Mouse (Mus musculus) embryonic facial prominence, embryonic 12.5 days (tissue): ENCODE results near the gene Cfap206. TPM values are rescaled to one million over a fixed set of nuclear protein-coding genes. Genes with fewer than 3 reads are reported as not detected.
A peak's percentile ranks its signal among the peaks of the same experiment; 100 is the strongest.
"Not testable (repeated sequence)": the region's sequence is repeated elsewhere in the genome, so short reads cannot be mapped to it uniquely, and the experiment has no call there.

Experiments
- ATAC-seq: fragments of 200-750 bp; cut with Nextera tagmentation; 2 replicates; pipeline ENCODE4 v1.8.0; 2017; ENCODE audit not compliant: insufficient number of reproducible peaks, insufficient read depth, low FRiP score, low TSS enrichment
- H3K27ac ChIP-seq: fragments of 300-500 bp; sonication (generic); 2 replicates; pipeline ENCODE4 v1.5.1; 2016; ENCODE audit warnings: mild to moderate bottlenecking
- H3K27me3 ChIP-seq: fragments of 300-500 bp; sonication (generic); 2 replicates; pipeline ENCODE4 v1.6.1; 2016; ENCODE audit warnings: mild to moderate bottlenecking, moderate library complexity
- H3K36me3 ChIP-seq: fragments of 300-500 bp; sonication (generic); 2 replicates; pipeline ENCODE4 v1.6.1; 2016; ENCODE audit warnings: mild to moderate bottlenecking
- H3K4me1 ChIP-seq: fragments of 300-500 bp; sonication (generic); 2 replicates; pipeline ENCODE4 v1.6.1; 2016
- H3K4me2 ChIP-seq: fragments of 300-500 bp; sonication (generic); replicated peaks from 2 replicates; pipeline ENCODE4 v1.6.1; 2016; ENCODE audit warnings: mild to moderate bottlenecking, moderate library complexity
- H3K4me3 ChIP-seq: fragments of 300-500 bp; sonication (generic); 2 replicates; pipeline ENCODE4 v1.5.1; 2016; ENCODE audit warnings: mild to moderate bottlenecking
- H3K9ac ChIP-seq: fragments of 300-500 bp; sonication (generic); 2 replicates; pipeline ENCODE4 v1.6.1; 2016; ENCODE audit warnings: mild to moderate bottlenecking, moderate library complexity
- H3K9me3 ChIP-seq: fragments of 300-500 bp; sonication (generic); 2 replicates; pipeline ENCODE4 v1.6.1; 2016; ENCODE audit warnings: mild to moderate bottlenecking, moderate library complexity
- WGBS: fragments of 180-500 bp; shearing (Covaris S2); methylation state at CpG from one replicate; pipeline ENCODE4 v1.1.7; 2016; 5-methylcytosine and 5-hydroxymethylcytosine counted together
- polyA plus RNA-seq: library from polyadenylated mRNA; unstranded; fragments of >200 nt; fragmentation: Nextera tagmentation; extraction: Ambion mirVana; gene quantifications from 2 replicates; pipeline ENCODE4 v1.2.1, GENCODE M21; 2016

Gene Cfap206
- 0.47 and 0.50 TPM in 2 replicates for polyA plus RNA-seq

DNA sequence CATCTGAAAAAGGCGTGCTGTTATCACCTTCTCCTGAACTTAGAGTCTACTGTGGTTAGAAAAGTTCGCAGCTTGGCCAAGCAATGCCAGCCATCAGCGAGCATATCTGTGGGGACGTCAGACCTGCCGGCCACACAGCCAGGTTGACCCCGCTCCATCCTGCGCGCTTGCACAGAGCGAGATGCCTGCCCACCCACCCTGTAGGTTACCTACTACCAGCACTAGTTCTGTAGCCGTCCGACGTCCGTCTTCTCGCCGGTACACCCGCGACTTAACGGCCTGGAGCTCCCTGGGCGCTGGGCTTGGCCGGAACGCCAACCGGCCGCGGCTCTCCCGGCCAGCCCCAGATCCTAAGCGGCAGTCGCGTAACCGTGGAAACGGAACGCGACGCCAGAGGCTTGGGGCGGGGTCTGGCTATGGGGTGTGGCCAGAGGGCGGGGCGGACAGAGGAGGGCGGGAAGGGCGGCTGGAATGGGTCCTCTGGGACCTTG lies at the start of gene Cfap206:
TSS of gene Cfap206 (minus strand) at position 356 of the 491 bp plus-strand sequence.
- no peaks in the 10 kb centered on the region for H3K27me3 ChIP-seq
- peak within 1 kb of the TSS; percentile 20; the same call in 1 of the 2 replicates for H3K9ac ChIP-seq
- WGBS, result under 1% methylated on average over 38 of the region's 38 CpGs
- H3K27ac ChIP-seq, result no peak within 1 kb of the TSS
- peak; percentile 92 for ATAC-seq
- no peaks in the 10 kb centered on the region for H3K4me1 ChIP-seq
- H3K4me3 ChIP-seq, result peak within 1 kb of the TSS; percentile 42
- no peaks in the 10 kb centered on the region for H3K9me3 ChIP-seq
- H3K4me2 ChIP-seq, result peak within 1 kb of the TSS; percentile 73
- no peaks in the 10 kb centered on the region for H3K36me3 ChIP-seq

- Histone ChIP-seq H3K9ac (peak within 1 kb of the TSS; percentile 70), H3K27ac (peak within 1 kb of the TSS; percentile 81), H3K4me1 (no peaks in the 10 kb centered on the region), H3K4me3 (peak within 1 kb of the TSS; percentile 68), H3K4me2 (peak within 1 kb of the TSS; percentile 69), H3K27me3 (no peaks in the 10 kb centered on the region), H3K9me3 (no peaks in the 10 kb centered on the region), H3K36me3 (no peaks in the 10 kb centered on the region)
- ATAC-seq, result peak; percentile 75
- 6% methylated on average over 40 of the region's 40 CpGs for WGBS
Observed at GRCm38 (mm10) chr4:34777677-34778527, 47.9 kb upstream of the Cfap206 start, which contains the start of gene Smim8. Gene Smim8, minus strand, starts transcription at chr4:34778423.

GRCm38 (mm10) chr4:34771652-34772371 lies 41.8 kb upstream of the Cfap206 start:
- Histone ChIP-seq H3K36me3 (0 out of 2 replicates have a peak, but pooled peaks cover 9% of the 10 kb centered on the region), H3K9me3 (no peaks in the 10 kb centered on the region), H3K4me3 (no peak overlapping the region), H3K27me3 (no peaks in the 10 kb centered on the region), H3K9ac (no peak overlapping the region), H3K4me2 (no peak overlapping the region), H3K4me1 (no peaks in the 10 kb centered on the region), H3K27ac (no peak overlapping the region)
- ATAC-seq, result no peak
- 18% methylated on average over 8 of the region's 8 CpGs for WGBS

GRCm38 (mm10) chr4:34756163-34756562 lies 26.2 kb upstream of the Cfap206 start, which contains the start of gene Gm136:
Gene Gm136, minus strand, starts transcription at chr4:34756263.
- Histone ChIP-seq H3K9me3 (no peaks in the 10 kb centered on the region), H3K4me3 (no peak within 1 kb of the TSS), H3K27ac (no peak within 1 kb of the TSS), H3K4me2 (no peak within 1 kb of the TSS), H3K36me3 (no peaks in the 10 kb centered on the region), H3K4me1 (no peaks in the 10 kb centered on the region), H3K27me3 (no peaks in the 10 kb centered on the region), H3K9ac (no peak within 1 kb of the TSS)
- 90% methylated on average over 1 of the region's 1 CpGs for WGBS
- no peak for ATAC-seq

DNA sequence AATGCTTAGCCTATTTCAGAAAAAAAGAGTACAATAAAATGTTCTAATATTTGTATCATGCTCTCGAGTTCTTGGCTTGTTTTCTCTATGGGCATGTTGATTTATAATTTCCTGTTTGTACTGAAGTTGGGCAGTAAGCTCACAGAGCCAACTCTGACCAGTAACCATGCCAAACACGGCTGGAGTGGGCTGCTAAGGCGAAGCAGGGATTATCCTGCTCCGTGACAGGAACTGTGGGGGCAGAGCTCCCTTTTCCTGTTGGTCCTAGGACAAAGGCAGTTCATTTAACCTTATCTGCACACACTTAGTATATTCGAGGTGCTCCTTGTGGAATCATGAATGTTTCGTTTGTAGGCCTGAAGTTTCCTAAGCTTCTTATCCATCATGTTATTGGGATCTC lies 19.2 kb upstream of the Cfap206 start:
- H3K4me2 ChIP-seq, result no peak overlapping the region
- H3K27me3 ChIP-seq, result no peaks in the 10 kb centered on the region
- no peak overlapping the region for H3K27ac ChIP-seq
- no peak overlapping the region for H3K9ac ChIP-seq
- no peak for ATAC-seq
- H3K4me1 ChIP-seq, result no peaks in the 10 kb centered on the region
- no peaks in the 10 kb centered on the region for H3K36me3 ChIP-seq
- 55% methylated on average over 6 of the region's 6 CpGs for WGBS
- no peak overlapping the region for H3K4me3 ChIP-seq
- no peaks in the 10 kb centered on the region for H3K9me3 ChIP-seq

DNA sequence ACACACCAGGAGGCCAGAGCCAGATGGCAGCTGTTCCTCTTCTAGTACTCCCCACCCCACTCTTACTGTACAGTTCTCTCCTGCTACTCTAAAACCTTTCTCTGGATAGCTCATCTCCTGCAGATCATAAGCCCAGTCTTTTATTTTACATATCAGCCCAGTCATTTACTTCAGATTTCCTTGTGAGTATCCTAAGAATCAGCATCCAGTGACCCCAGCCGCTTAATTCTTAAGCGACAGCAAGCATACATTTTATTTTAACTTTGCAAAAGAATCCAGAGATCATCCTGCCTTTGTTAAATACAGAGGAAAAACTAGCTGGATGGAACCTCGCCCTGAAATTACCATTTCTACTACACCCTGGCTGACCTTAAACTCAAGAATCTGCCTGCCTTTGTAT lies 4.5 kb upstream of the Cfap206 start:
- no peaks in the 10 kb centered on the region for H3K9me3 ChIP-seq
- H3K4me1 ChIP-seq, result no peaks in the 10 kb centered on the region
- no peak overlapping the region for H3K4me2 ChIP-seq
- H3K27me3 ChIP-seq, result no peaks in the 10 kb centered on the region
- H3K9ac ChIP-seq, result no peak overlapping the region
- no peak for ATAC-seq
- no peaks in the 10 kb centered on the region for H3K36me3 ChIP-seq
- no peak overlapping the region for H3K4me3 ChIP-seq
- WGBS, result 76% methylated on average over 3 of the region's 3 CpGs
- H3K27ac ChIP-seq, result no peak overlapping the region

- not testable (repeated sequence) for H3K27me3 ChIP-seq, H3K4me1 ChIP-seq, ATAC-seq, H3K27ac ChIP-seq, H3K4me2 ChIP-seq, H3K9ac ChIP-seq, H3K4me3 ChIP-seq, H3K36me3 ChIP-seq, H3K9me3 ChIP-seq
- 20% methylated on average over 2 of the region's 2 CpGs for WGBS
Observed at GRCm38 (mm10) chr4:34733415-34733814, 3.4 kb upstream of the Cfap206 start.

DNA sequence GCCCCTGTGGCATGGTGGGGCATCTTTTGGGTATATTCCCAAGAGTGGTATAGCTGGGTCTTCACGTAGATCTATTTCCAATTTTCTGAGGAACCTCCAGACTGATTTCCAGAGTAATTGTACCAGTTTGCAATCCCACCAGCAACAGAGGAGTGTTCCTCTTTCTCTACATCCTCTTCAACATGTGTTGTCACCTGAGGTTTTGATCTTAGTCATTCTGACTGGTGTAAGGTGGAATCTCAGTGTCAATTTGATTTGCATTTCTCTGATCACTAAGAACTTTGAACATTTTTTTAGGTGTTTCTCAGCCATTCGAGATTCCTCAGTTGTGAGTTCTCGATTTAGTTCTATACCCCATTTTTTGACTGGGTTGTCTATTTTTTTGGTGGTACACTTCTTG lies 4.3 kb downstream of the Cfap206 start:
- not testable (repeated sequence) for H3K4me3 ChIP-seq, H3K4me1 ChIP-seq, H3K4me2 ChIP-seq, H3K27ac ChIP-seq, ATAC-seq, H3K36me3 ChIP-seq, H3K27me3 ChIP-seq, H3K9me3 ChIP-seq, H3K9ac ChIP-seq
- 89% methylated on average over 3 of the region's 3 CpGs for WGBS

DNA sequence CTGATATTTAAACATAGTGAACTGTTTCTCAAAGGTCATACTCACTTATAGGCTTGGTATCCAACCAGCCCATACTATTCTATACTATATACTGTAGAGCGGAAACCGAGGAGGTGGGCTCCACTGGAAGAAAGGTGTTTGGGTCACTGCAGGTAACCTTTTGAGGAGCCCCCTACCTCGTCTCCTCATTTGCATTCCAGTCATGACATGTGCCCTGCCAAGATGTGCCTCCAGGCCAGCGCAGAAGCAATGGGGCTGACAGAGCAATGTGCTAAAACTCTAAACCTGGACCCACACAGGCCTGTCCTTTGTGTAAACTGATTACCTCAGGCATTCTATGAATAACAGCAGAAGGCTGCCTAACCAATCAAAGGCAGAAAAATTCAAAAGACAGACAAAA lies 5.7 kb downstream of the Cfap206 start:
- Histone ChIP-seq H3K36me3 (no peaks in the 10 kb centered on the region), H3K9ac (no peak overlapping the region), H3K4me1 (no peaks in the 10 kb centered on the region), H3K4me2 (no peak overlapping the region), H3K4me3 (no peak overlapping the region), H3K27me3 (no peaks in the 10 kb centered on the region), H3K9me3 (no peaks in the 10 kb centered on the region), H3K27ac (no peak overlapping the region)
- no peak for ATAC-seq
- WGBS, result 56% methylated on average over 4 of the region's 4 CpGs

DNA sequence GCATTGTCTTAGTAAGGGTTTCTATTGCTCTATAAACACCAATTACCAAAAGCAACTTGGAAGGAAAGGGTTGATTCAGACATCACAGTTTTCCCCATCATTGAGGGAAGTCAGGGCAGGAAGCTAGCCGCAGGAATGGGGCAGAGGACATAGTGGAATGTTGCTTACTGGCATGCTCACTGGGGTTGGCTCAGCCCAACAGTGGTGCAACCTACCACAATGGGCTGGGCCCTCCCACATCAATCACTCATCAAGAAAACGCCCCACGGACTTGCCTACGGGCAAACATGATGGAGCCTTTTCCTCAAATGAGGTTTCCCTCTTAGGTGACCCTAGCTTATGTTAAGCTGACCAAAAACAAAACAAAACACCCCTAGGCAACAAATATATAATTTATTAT lies 6.8 kb downstream of the Cfap206 start:
- Histone ChIP-seq H3K4me2 (no peak overlapping the region), H3K9me3 (no peaks in the 10 kb centered on the region), H3K36me3 (no peaks in the 10 kb centered on the region), H3K27me3 (no peaks in the 10 kb centered on the region), H3K4me1 (no peaks in the 10 kb centered on the region), H3K27ac (no peak overlapping the region), H3K9ac (no peak overlapping the region), H3K4me3 (no peak overlapping the region)
- no peak for ATAC-seq
- 64% methylated on average over 4 of the region's 4 CpGs for WGBS

GRCm38 (mm10) chr4:34720127-34720895 lies 9.7 kb downstream of the Cfap206 start:
- no peaks in the 10 kb centered on the region for H3K9me3 ChIP-seq
- H3K4me2 ChIP-seq, result no peak overlapping the region
- no peak overlapping the region for H3K9ac ChIP-seq
- H3K27me3 ChIP-seq, result no peaks in the 10 kb centered on the region
- no peaks in the 10 kb centered on the region for H3K36me3 ChIP-seq
- no peaks in the 10 kb centered on the region for H3K4me1 ChIP-seq
- WGBS, result 86% methylated on average over 7 of the region's 7 CpGs
- ATAC-seq, result no peak
- H3K4me3 ChIP-seq, result no peak overlapping the region
- H3K27ac ChIP-seq, result no peak overlapping the region
